Mouse (Mus musculus): Measurements from ENCODE around the gene Cpeb4. TPM values are rescaled to one million over a fixed set of nuclear protein-coding genes. Genes with fewer than 3 reads are reported as not detected.

Cpeb4 gene
- polyA plus RNA-seq, 1 experiment from 2014 or later: 4.2 TPM

DNA sequence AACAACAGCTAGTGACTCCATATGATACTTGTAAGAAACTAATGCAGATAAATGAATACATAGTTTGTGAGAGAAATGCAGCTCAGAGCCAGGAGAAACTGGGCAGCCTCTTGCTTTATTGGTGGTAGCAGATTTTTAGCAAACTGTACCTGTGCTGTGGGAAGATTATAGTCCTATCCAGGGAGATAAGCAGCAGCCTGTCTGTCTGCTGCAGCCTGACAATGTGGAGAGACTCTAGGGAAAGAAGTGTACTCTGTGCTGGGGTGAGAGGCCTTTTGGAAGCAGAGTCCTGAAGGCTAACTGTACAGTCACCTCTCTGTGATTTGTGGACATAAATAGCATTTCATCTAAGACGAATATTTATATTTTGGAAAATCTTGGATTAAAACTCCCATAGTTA, 11.7 kb downstream of the Cpeb4 start:
- Histone ChIP-seq H3K4me3 (replicated peaks) (no peak overlapping the region), H3K27me3 (replicated peaks) (no peaks in the 10 kb centered on the region), H3K36me3 (no peaks in the 10 kb centered on the region), H3K27ac (no peak overlapping the region), H3K4me1 (replicated peaks) (no peaks in the 10 kb centered on the region), H3K9me3 (no peaks in the 10 kb centered on the region), H3K4me2 (replicated peaks) (no peak overlapping the region), H3K9ac (no peak overlapping the region)
- WGBS: 89% methylated on average over 1 of the region's 1 CpGs
- no peak for ATAC-seq

DNA sequence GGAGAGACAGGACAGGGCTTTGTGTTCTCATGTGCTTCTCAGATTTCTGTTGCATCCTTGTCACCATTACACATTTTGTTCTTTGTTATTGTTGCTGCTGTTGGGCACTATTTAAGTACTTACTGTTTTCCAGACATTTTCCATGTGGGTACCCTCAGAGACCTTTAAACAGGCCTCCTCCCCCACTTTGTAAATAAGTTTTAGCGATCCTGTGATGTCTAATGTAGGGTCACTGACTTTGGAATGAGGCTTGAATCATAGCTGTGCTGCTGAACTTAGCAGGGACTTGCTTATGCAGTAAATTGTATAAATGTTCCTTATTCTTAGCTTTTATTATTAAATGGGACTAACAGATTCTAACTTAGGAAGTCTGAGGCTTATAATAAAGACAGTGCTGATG, 13.8 kb downstream of the Cpeb4 start:
- Histone ChIP-seq H3K4me3 (replicated peaks) (no peak overlapping the region), H3K27me3 (replicated peaks) (no peaks in the 10 kb centered on the region), H3K9me3 (no peaks in the 10 kb centered on the region), H3K36me3 (no peaks in the 10 kb centered on the region), H3K9ac (no peak overlapping the region), H3K4me1 (replicated peaks) (no peaks in the 10 kb centered on the region), H3K27ac (no peak overlapping the region), H3K4me2 (replicated peaks) (no peak overlapping the region)
- no peak for ATAC-seq
- WGBS: 32% methylated on average over 1 of the region's 1 CpGs

DNA sequence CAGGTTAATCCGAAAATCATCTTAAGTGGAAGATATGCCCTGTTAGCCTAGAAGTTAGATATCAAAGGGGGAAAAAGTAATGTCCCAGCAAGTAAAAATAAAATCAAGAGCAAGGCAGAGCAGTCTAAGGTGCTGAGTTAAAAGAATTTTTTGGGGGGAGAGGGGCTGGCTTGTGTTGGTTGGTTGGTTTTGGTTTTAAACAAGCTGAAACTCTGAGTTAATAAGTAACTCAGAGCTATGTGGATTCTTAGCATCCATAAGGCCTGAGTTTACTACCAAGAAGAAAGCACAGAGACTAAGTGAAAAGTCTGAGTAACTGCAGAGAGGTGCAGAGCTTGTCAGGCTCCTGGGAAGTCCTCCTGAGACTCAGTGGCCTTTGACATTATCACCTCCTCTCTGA, 16.2 kb downstream of the Cpeb4 start:
- Histone ChIP-seq H3K36me3 (no peaks in the 10 kb centered on the region), H3K9ac (no peak overlapping the region), H3K27me3 (replicated peaks) (no peaks in the 10 kb centered on the region), H3K4me2 (replicated peaks) (no peak overlapping the region), H3K9me3 (no peaks in the 10 kb centered on the region), H3K4me3 (replicated peaks) (no peak overlapping the region), H3K27ac (no peak overlapping the region), H3K4me1 (replicated peaks) (no peaks in the 10 kb centered on the region)
- WGBS: 74% methylated on average over 1 of the region's 1 CpGs
- ATAC-seq: no peak

DNA sequence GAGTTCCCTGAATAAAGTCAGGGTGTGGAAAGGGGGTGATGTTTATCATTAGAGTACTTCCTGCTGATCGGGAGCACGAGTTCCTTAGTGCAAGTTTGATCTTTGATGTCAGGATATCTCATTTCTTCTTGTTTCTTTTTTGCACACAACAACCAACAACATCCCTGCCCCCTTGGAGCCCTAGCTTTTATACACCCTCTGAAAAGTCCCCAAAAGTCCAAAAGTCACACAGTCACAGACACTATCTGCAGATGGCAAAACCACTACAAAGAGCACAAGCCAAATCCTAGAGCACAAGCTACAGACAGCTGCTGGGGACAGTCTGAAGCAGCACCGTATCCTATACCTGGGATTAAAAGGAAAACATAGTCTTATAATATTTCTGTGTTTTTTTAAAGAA, 20.1 kb downstream of the Cpeb4 start:
- Histone ChIP-seq H3K27me3 (replicated peaks) (no peaks in the 10 kb centered on the region), H3K9ac (no peak overlapping the region), H3K27ac (no peak overlapping the region), H3K4me1 (replicated peaks) (no peaks in the 10 kb centered on the region), H3K9me3 (no peaks in the 10 kb centered on the region), H3K4me2 (replicated peaks) (no peak overlapping the region), H3K4me3 (replicated peaks) (no peak overlapping the region), H3K36me3 (no peaks in the 10 kb centered on the region)
- WGBS: 49% methylated on average over 3 of the region's 3 CpGs
- no peak for ATAC-seq

DNA sequence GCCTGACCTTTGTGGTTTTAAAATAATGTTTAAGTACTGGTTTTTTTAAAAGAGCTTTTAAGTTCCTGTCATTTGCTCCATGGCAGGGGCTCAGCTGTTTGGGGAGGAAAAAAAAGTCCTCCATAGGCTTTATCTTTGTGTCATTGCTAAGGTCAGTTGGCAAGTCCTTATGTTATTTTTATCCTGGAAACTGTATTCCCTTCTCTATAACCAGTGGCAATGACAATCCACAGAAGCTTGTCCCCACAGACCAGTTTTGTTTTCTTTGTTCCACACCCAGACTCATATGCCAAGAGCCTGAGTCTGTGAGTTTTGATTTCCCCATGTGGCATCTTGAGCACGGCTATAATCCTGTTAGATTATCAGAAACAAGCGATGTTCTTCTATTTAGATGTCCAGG, 21.6 kb downstream of the Cpeb4 start:
- no peak overlapping the region for H3K4me2 ChIP-seq (replicated peaks)
- no peak for ATAC-seq
- 86% methylated on average over 2 of the region's 2 CpGs for WGBS
- no peaks in the 10 kb centered on the region for H3K9me3 ChIP-seq
- H3K36me3 ChIP-seq: no peaks in the 10 kb centered on the region
- H3K4me1 ChIP-seq (replicated peaks): no peaks in the 10 kb centered on the region
- no peak overlapping the region for H3K4me3 ChIP-seq (replicated peaks)
- no peak overlapping the region for H3K9ac ChIP-seq
- no peaks in the 10 kb centered on the region for H3K27me3 ChIP-seq (replicated peaks)
- H3K27ac ChIP-seq: no peak overlapping the region

DNA sequence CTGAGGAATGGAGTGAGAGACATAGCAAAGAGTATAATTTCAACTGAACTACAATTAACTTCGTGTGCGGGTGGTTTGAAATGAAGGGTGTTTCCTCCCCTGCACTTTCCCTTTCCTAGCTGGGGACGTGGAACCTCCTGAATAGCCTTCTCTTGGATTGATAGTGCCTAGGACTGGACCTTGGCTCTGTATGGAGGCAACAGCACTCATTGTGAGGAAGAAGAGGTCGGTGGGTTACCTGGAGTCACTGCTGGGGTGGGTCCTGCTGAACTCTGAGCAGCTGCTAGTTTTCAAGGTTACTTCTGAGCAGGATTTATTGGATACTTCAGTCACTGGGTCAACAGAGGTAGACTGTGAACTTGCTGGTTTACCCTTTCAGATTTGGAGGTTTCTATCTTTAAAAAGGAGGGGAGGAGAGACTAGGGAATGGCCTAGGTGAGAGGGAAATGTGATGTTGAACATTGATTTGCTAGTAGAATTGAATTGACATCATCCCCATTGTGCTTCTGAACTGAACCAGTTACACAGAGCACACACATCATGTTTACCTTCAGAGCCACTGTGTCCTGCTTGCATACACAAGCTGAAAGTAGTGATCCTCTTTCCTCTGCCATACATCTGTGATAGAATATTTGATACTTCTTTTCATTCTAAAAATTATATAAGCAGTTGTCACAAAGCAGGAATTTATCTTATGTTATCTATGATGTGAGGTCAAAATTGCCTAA, 24.2 kb downstream of the Cpeb4 start:
- Histone ChIP-seq H3K27me3 (replicated peaks) (no peaks in the 10 kb centered on the region), H3K9ac (no peak overlapping the region), H3K9me3 (no peaks in the 10 kb centered on the region), H3K4me3 (replicated peaks) (no peak overlapping the region), H3K36me3 (no peaks in the 10 kb centered on the region), H3K27ac (no peak overlapping the region), H3K4me2 (replicated peaks) (no peak overlapping the region), H3K4me1 (replicated peaks) (no peaks in the 10 kb centered on the region)
- no peak for ATAC-seq
- WGBS: 64% methylated on average over 4 of the region's 4 CpGs

DNA sequence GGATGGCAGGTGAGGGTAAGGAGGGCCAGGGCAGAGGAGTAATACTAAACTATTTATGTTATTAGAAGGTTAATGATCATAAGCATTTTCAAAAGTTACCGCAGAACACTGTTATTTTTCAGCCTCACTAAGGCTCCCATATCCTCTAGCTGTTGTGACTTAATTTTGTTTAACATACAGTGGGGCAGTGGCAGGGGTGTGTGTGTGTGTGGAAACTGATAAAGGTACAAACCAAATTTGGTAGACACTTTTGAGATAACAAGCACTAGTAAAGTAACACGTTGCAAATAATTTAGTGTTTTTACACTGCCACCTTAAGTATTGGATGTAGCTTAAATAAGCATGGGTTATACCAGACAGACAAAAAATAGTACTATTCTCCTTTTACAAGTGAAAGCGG, 24.9 kb downstream of the Cpeb4 start:
- H3K36me3 ChIP-seq: no peaks in the 10 kb centered on the region
- no peaks in the 10 kb centered on the region for H3K4me1 ChIP-seq (replicated peaks)
- H3K9ac ChIP-seq: no peak overlapping the region
- WGBS: 72% methylated on average over 3 of the region's 3 CpGs
- H3K4me2 ChIP-seq (replicated peaks): no peak overlapping the region
- H3K9me3 ChIP-seq: no peaks in the 10 kb centered on the region
- H3K4me3 ChIP-seq (replicated peaks): no peak overlapping the region
- H3K27ac ChIP-seq: no peak overlapping the region
- H3K27me3 ChIP-seq (replicated peaks): no peaks in the 10 kb centered on the region
- ATAC-seq: no peak

DNA sequence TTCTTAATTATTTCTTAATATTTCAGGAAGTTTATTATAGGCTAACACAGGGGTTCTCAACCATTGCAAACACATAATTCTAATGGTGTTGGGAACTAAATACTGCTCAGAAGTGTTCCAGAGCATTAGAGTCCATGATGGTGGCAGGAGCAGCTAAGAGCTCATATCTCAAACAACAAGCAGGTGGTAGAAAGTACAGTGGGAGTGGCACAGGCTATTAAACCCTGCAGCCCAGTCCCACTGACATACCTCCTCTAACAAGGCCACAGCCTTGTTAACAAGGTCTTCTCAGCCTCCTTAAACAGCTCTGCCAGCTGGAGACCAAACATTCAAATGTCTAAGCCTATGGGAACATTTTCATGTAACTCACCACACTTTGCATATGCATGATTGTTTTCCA, 27.2 kb downstream of the Cpeb4 start:
- 0 out of 2 replicates have a peak, but pooled peaks have one; percentile 28 for ATAC-seq
- H3K4me2 ChIP-seq (replicated peaks): no peak overlapping the region

DNA sequence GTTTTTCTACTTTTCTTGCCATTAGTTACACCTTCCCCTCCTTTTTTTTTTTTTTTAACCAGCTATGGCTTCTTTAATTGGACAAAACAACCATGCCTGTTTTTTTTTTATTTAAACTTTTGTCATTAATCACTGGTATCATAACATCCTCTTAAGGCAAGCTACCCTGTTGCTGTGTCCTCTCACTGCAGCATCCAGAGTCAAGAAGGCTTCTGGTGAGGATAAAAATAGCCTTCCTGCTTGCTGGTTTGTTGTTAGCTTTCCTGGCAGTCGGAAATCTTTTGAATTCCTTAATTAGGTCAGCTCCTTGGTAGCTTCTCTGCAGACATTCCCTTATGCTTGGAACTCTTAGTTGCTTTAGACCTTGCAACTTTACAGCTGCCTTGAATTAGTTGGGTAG, 28.7 kb downstream of the Cpeb4 start:
- no peak overlapping the region for H3K9ac ChIP-seq
- no peak overlapping the region for H3K4me3 ChIP-seq (replicated peaks)
- ATAC-seq: no peak
- WGBS: 21% methylated on average over 1 of the region's 1 CpGs
- H3K4me1 ChIP-seq (replicated peaks): no peaks in the 10 kb centered on the region
- H3K36me3 ChIP-seq: no peaks in the 10 kb centered on the region
- no peak overlapping the region for H3K4me2 ChIP-seq (replicated peaks)
- H3K27ac ChIP-seq: no peak overlapping the region
- H3K9me3 ChIP-seq: no peaks in the 10 kb centered on the region
- no peaks in the 10 kb centered on the region for H3K27me3 ChIP-seq (replicated peaks)

More for the DNA sequence above, 27.2 kb downstream of the Cpeb4 start:
- Histone ChIP-seq H3K27ac (no peak overlapping the region), H3K36me3 (no peaks in the 10 kb centered on the region), H3K9me3 (no peaks in the 10 kb centered on the region), H3K27me3 (replicated peaks) (no peaks in the 10 kb centered on the region), H3K4me1 (replicated peaks) (no peaks in the 10 kb centered on the region), H3K9ac (no peak overlapping the region), H3K4me3 (replicated peaks) (no peak overlapping the region)

DNA sequence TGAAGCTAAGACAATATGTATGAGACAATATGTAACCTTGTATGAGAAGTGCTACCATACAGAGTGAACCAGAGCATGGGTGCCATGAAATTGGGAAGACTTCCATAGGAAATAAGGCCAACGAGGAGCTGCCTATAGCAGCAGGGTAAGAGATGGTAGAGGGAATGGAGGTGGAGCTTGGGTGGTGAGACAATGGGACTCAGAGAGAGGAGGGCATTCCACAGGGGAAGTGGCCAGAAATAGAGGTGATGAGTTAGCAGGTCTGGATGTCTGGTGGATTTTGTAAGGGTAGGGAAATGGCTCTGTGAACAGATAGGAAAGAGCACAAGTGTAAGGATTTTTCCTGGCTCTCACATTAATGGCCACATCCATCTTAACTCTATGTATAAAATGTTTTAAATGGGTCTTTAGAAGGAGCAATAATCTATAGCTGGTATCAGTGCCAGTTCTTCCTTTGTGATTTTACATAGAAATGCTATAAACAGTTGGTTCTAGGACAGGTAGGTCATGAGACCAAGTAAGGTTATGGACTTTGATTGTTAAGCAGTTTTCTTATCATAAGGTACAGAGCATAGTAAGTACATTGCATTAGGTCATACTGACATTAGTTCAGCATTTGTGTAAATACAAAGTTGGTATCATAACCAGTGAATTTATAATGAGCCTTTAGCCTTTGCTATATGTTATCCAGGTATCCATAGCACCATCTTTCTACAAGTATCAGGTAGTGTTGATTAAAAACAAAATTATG, 30.4 kb downstream of the Cpeb4 start:
- H3K27ac ChIP-seq: no peak overlapping the region
- no peak overlapping the region for H3K9ac ChIP-seq
- no peaks in the 10 kb centered on the region for H3K9me3 ChIP-seq
- no peaks in the 10 kb centered on the region for H3K36me3 ChIP-seq
- H3K4me2 ChIP-seq (replicated peaks): no peak overlapping the region
- no peaks in the 10 kb centered on the region for H3K4me1 ChIP-seq (replicated peaks)
- H3K4me3 ChIP-seq (replicated peaks): no peak overlapping the region
- H3K27me3 ChIP-seq (replicated peaks): no peaks in the 10 kb centered on the region
- WGBS: 72% methylated on average over 1 of the region's 1 CpGs
- peak; percentile 53; the same call in 1 of the 2 replicates for ATAC-seq

DNA sequence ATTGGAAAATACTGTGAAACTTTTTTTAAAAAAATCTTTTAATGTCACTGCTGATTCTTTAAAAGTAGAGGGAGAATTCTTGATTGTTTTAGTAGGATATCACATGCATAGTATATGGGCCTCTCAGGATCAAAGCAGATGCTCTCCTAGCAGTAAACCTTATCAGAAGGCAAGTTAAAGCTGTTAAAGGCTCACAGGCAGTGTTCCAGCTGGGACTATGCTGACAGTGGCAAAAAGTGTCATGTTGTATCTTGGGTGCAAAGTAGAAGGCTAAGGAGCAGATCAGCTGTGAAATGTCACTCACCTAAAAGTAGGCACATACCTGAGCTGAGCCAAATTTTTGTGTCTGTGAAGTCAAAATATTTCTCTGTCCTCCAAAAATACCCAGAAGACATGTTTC, 34.5 kb downstream of the Cpeb4 start:
- H3K27ac ChIP-seq: no peak overlapping the region
- no peaks in the 10 kb centered on the region for H3K4me1 ChIP-seq (replicated peaks)
- no peaks in the 10 kb centered on the region for H3K36me3 ChIP-seq
- H3K9me3 ChIP-seq: no peaks in the 10 kb centered on the region
- no peak overlapping the region for H3K4me2 ChIP-seq (replicated peaks)
- no peak overlapping the region for H3K4me3 ChIP-seq (replicated peaks)
- peak; percentile 78 for ATAC-seq
- H3K27me3 ChIP-seq (replicated peaks): no peaks in the 10 kb centered on the region
- no peak overlapping the region for H3K9ac ChIP-seq

DNA sequence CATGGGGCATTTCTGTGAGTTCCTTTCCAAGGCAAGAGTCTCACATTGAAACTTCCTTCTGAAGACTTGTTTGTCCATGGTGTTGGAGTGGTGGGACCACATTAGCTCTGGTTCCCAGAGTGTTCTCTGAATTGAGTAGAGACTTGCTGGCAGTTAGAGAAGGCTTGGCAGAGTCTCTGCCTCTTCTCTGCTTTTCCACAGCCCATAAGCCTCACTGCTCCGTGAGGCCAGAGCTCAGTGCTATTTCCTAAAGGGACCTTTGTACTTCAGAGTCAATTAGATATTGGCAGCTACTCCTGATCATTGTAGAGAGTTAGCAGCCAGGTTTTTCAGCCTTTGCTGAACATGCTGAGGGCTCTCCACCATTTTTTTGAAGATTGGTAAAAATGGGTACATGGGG, 35.6 kb downstream of the Cpeb4 start:
- Histone ChIP-seq H3K27me3 (replicated peaks) (no peaks in the 10 kb centered on the region), H3K9ac (no peak overlapping the region), H3K4me2 (replicated peaks) (no peak overlapping the region), H3K27ac (no peak overlapping the region), H3K4me3 (replicated peaks) (no peak overlapping the region), H3K4me1 (replicated peaks) (no peaks in the 10 kb centered on the region), H3K36me3 (no peaks in the 10 kb centered on the region), H3K9me3 (no peaks in the 10 kb centered on the region)
- ATAC-seq: peak; percentile 71
- WGBS: 48% methylated on average over 1 of the region's 1 CpGs

DNA sequence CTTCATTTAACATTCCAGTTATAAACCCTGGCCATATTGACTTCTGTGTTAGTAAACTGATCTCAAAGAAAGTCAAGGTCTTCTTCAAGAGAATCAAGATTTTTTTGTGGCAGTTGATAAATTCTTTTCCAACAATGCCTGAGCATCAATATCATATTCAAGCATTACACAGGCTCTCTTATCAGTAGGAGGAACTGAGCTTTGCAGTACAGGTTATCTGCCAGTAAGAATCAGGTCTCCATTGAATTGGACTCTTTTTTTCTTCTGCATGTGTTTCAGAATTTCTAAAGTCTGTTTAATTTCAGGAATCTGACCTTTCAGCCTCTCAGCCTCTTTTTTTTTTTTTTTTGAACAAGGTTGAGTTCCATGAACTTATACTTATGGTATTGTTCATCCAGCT, 40.9 kb downstream of the Cpeb4 start:
- no peak overlapping the region for H3K27ac ChIP-seq
- no peak for ATAC-seq
- H3K4me1 ChIP-seq (replicated peaks): no peaks in the 10 kb centered on the region
- H3K9ac ChIP-seq: no peak overlapping the region
- H3K9me3 ChIP-seq: no peaks in the 10 kb centered on the region
- no peaks in the 10 kb centered on the region for H3K36me3 ChIP-seq
- H3K4me2 ChIP-seq (replicated peaks): no peak overlapping the region
- no peak overlapping the region for H3K4me3 ChIP-seq (replicated peaks)
- no peaks in the 10 kb centered on the region for H3K27me3 ChIP-seq (replicated peaks)

All from intestine, embryonic 15.5 days (tissue).